Mouse (Mus musculus): ENCODE data around the gene Isl1.

Gene Isl1

GRCm38 (mm10) chr13:116309584-116310462, at the start of gene Isl1:
TSS of gene Isl1 (minus strand) at chr13:116309689.
- WGBS = 2% methylated on average over 82 of the region's 82 CpGs

DNA sequence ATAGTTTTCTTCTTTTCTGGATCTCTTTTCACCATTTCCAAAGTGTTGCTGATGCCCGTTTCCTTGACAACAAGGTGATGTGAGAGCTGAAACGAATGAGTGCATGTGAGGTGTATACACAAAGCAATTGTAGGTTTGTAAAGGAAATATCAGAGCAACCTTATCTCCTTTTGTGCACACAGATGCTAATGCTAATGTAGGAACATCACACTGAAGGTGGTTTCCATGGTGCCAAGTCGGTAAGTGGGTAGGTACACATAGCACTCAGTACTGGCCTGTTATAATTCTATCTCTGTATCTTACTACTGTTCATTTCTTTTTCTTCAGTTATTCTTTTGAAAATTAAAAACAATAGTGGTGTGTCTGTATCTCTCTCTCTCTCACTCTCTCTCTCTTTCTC, 26.3 kb upstream of the Isl1 start:
- WGBS = 61% methylated on average over 3 of the region's 3 CpGs

DNA sequence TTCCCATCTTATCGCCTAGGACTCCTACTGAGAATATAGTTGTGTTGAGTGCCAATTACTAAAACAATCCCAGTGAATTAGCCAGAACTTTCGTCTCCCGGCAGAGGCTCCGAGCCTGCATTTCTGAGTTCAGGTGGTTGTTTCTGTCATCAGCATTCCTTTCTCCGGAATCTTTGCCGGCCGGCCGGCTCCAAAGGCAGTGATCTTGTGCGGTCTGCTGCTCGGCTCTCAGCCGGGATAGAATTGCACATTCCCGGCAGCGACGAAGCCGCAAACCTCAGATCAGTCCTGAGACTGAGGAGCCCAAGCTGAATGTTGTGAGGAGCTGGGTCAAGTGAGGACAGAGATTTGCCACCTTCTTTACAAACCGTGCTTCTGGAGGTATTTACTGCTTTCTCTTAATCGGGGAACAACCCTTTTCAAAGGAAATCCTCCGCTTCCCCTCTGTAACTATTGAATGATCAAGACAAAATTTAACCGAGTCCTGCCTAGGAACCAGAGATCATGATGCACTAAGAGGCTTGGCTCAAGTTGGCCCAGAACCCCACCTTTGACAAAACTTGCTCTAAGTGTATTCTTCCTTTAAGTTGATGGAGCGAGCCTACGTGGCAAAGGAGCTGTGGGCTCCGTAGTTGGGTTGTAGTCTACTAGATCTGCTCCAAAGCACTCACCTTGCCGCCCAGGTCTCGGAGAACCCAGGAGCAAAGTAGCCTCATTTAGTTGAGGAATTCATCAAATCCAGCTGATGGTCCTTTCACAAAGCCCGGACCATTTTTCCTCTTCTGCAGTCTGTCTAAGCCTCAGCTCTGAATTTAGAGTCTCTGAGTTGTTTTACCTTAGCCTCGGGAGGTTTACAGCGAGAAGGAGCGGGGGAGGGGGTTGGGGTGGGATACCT, 4.4 kb upstream of the Isl1 start:
- WGBS = 5% methylated on average over 28 of the region's 28 CpGs

DNA sequence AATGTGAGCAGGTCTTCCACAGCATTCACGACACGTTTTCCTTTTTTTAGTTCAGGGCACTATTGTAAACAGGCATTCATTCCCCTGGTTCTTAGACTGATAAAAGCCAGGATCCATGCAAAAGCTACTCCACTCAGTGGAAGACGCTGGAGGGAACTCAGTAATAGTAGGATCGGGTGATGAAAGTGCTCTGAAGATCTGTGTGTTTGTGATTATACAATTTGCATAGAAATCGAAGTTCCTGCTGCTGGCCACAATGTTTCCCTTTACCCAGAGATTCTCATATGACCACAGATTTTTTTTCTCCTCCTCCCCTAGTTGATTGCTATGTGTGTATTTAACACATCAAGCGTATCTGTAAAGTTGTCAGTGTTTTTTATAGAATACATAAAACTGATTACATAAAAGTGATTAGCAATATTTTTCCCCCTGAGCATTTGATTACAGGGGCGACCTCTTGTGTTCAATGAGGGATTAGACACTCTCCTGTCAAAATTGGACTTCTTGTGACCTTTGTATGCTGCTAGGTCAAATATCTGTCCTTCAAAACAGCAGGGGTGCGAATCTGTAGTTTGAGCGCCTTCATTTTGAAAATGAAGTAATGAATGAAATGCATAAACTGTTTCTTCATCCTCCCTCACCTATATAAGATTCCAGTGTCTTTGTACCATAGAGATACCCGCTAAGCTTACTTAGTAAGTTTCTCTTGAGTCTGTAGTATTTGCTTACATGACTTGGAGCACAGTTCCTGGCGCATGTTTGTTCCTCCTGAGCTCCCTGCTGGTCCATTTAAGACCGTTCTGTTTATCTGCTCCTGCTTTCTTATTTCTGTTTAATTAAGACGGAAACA, 2.6 kb upstream of the Isl1 start:
- WGBS = 5% methylated on average over 13 of the region's 13 CpGs

- 16% methylated on average over 4 of the region's 4 CpGs for WGBS
Measured at GRCm38 (mm10) chr13:116311011-116311410, 1.5 kb upstream of the Isl1 start.

DNA sequence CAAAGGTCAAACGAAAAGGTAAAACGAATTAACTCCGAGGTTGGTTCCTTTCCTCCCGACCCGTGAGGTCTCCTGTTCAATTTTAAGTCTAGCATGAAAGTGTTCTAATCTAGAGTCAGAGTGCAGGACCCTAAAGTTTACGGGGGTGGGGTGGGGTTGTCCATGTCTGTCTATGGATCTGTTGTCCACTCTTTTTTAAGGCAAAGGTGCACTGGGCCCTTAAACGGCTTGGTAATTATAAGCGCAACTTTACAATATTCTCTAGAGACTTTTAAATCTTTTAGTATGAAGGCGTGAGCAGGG, 925 bp upstream of the Isl1 start:
- 3% methylated on average over 9 of the region's 9 CpGs for WGBS

GRCm38 (mm10) chr13:116308933-116309583, 431 bp downstream of the Isl1 start:
- under 1% methylated on average over 18 of the region's 18 CpGs for WGBS

DNA sequence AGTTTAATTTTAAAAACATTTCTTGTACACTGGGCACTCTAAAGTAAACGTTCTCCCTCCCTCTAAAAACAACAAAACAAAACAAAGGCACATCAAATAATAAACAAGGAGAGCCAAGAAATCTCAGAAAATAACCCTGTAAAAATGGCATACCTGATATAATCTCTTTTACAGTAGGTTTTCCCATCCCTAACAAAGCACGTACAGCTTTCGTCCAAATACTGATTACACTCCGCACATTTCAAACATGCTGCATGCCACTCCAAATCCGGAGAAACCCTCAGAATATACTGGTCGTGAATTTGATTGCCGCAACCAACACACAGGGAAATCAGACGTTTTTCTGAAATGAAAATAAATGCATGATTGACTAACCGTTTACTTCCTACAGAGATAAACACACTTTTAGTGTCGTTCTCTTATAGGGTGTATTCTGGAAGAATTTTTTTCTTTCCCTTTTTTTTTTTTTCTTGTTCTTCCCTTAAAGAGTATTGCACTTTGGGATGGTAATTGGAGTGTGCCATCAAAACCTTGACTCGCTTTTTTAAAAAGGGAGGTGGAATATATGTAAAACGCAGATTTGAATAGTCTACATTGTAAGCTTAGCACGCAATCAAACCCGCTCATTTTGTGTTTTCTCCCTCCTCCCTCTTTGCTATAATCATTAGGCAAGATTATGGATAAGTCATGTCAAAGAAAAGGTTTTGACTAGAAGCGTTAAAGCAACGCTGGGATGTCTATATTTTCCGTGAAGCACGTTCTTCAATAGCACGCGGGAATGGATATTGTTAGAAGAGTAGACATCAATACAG, 1.2 kb downstream of the Isl1 start:
- 4% methylated on average over 20 of the region's 20 CpGs for WGBS

DNA sequence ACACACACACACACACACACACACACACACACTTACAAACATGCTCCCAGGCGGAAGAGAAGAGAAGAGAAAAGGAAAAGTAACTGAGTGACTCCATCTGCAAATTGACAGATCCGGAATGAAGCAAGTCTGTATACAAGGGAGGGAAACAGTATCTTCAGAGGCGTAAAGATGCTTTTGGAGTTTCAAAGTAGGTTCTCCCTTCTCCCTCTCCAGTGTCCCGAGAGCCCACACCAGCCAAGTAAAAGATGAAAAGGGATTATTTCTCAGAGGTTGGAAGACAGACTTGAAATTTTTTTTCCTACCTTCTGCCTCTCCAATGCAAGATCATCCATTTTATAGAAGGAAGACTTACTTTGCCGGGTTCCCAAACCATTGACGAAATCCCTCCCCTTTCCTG, 2.9 kb downstream of the Isl1 start:
- WGBS = 8% methylated on average over 6 of the region's 6 CpGs

GRCm38 (mm10) chr13:116305721-116306120, 3.8 kb downstream of the Isl1 start:
- 12% methylated on average over 2 of the region's 2 CpGs for WGBS

DNA sequence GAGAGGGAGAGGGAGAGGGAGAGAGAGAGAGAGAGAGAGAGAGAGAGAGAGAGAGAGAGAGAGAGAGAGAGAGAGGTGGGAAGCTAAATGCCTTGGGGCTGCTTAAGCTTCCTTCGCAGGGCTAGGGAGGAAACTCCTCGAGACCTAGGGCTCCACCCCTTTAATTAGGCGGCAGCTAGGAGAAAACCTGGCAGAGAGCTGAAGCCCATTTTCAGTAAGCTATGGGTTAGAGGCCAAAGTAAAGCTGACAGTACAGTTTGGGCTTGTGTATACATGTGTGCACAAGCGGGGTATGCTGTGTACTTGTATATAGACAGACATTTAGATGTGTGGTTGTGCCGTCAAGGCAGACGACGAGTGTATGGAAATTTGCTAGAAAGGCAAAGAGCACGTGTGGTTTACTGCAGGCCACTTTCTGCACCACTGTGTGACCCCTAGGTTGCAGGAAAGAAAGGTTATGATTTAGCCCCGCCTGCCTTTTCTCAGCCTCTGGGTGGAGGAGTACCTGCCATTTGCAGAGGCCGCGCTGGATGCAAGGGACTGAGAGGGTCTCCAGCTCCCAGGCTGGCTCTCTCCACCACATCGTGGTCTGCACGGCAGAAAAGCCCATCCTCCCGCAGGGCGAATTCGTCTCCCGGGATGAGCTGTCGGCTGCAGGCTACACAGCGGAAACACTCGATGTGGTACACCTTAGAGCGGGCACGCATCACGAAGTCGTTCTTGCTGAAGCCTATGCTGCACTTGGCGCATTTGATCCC, 4.6 kb downstream of the Isl1 start:
- WGBS = 4% methylated on average over 25 of the region's 25 CpGs

- 4% methylated on average over 6 of the region's 6 CpGs for WGBS
Measured at GRCm38 (mm10) chr13:116303766-116304165, 5.7 kb downstream of the Isl1 start.

DNA sequence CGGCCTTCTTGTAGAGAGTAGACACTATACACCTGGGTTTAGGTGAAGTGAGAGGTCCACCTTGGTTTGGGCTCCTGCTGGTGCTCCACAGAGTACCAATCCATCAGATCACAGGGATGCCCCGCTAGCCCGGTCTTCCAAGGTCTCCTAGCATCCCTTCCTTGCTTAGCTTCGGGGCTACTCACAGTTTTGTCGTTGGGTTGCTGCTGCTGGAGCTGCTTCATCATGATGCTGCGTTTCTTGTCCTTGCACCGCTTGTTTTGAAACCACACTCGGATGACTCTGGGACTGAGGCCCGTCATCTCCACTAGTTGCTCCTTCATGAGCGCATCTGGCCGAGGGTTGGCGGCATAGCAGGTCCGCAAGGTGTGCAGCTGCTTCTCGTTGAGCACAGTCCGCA, 6.6 kb downstream of the Isl1 start:
- WGBS = 7% methylated on average over 15 of the region's 15 CpGs

DNA sequence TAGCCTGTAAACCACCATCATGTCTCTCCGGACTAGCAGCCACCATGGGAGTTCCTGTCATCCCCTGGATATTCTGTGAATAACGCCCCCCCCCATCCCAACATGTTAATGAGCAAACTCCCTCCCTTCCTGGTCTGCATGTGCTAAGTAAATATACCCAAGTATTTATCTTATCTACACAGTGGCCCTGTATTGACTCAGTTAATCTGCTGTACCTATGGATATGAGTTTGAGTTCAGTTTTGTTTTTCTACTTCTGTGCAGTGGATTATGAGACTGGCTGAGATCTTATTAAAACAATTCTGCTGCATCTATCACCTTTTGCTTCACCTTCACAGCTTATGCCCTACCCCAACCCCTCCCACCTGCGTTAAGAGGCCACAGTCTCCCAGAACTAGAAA, 7.8 kb downstream of the Isl1 start:
- 10% methylated on average over 3 of the region's 3 CpGs for WGBS

- WGBS = 10% methylated on average over 7 of the region's 7 CpGs
Measured at GRCm38 (mm10) chr13:116299241-116299640, 10.2 kb downstream of the Isl1 start.

GRCm38 (mm10) chr13:116298641-116299170, 10.8 kb downstream of the Isl1 start:
- WGBS = 8% methylated on average over 13 of the region's 13 CpGs

- WGBS = 7% methylated on average over 8 of the region's 8 CpGs
Measured at GRCm38 (mm10) chr13:116298001-116298400, 11.5 kb downstream of the Isl1 start.

- 3% methylated on average over 33 of the region's 33 CpGs for WGBS
Measured at GRCm38 (mm10) chr13:116297048-116297811, 12.3 kb downstream of the Isl1 start.

DNA sequence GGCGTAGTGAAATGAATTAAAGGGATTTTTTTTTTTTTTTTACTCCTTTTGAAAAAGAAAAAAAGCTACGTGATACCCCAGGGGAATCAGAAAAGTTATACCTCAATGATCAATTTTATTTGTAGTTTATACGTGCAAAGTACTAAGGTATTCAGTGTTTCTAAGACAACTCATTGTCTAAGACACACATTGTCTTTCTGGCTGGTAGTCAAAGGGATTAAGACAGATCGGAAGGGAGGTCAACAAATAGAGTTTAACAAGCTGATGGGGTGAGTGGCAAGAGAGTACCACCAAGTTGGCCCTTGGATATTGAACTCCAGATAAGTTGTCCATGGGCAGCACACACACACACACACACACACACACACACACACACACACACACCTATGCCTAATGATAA, 14.1 kb downstream of the Isl1 start:
- 9% methylated on average over 4 of the region's 4 CpGs for WGBS

Measured in cerebral cortex, adult 2 months (tissue).